Mouse (Mus musculus): ENCODE results near the gene Itpa. TPM values are rescaled to one million over a fixed set of nuclear protein-coding genes. Genes with fewer than 3 reads are reported as not detected.
"Not testable (repeated sequence)": the region's sequence is repeated elsewhere in the genome, so short reads cannot be mapped to it uniquely, and the experiment has no call there.

Itpa gene
- 10 to 100 TPM; 27.0 to 29.4 TPM for total RNA-seq (2021)

- intact Hi-C loops (cut with DNase I): no loop called here
These were observed at the start of gene Itpa for GRCm38 (mm10) chr2:130667559-130667958. Gene Itpa, plus strand, starts transcription at chr2:130667610.

DNA sequence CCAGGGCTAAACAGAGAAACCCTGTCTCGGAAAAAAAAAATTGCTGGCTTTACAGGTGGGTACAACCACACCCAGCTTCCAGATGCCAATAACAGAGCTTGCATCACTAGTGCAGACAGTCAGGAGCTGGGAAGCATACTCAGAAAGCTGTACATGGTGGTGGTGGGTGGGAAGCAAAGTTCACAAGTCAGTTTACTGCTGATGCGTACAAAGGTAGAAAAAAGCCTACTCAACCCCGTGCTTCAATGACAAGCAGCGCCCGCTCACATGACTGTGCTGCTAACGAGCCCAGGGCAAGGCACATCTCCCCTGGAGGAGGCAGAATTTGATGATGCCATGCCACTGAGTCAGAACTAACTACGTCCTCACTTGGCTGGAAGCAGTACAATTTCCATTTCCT lies 48.4 kb upstream of the Itpa start:
- DNase-seq: no peak

More at GRCm38 (mm10) chr2:130667559-130667958, at the start of gene Itpa:
- DNase-seq: peak; percentile 90

GRCm38 (mm10) chr2:130628424-130628823 lies 39.0 kb upstream of the Itpa start:
- no peak for DNase-seq
- intact Hi-C loops (cut with DNase I): no loop called here

More for the DNA sequence above, 48.4 kb upstream of the Itpa start:
- intact Hi-C loops (cut with DNase I): no loop called here

DNA sequence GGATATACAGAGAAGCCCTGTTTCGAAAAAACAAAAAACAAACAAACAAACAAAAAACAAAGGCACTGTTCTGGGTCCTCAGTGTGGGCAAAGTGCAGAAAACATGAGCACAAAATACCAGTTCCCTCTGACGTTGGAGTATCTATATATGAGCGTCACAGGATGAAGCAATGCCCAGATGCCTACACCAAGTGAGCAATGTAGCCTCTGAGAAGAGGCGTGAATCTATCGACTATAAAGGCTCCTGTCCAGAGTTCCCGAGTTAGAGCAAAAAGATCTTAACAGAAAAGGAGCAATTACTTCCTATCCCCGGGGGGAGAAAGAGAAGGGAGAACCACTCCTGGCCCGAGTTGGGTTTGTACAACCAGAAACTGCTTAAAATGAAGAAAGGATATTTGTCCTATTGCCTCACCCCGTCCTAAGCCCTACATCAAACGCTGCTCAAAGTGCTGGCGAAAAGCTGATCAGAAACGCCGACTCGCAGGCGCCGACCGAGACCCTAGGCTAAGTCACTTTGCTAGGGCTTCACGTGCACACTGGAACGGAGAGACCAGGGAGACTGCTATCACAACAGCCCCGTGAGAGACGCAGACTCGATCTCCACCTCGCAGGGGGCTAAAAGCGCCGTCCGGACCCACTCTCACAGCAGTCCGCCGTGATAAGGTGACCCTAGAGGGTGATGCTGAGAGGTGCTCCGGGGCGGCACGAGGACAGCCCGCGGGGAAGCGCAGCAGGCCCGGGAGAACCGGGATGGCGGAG lies 38.2 kb upstream of the Itpa start:
- no peak for DNase-seq

DNA sequence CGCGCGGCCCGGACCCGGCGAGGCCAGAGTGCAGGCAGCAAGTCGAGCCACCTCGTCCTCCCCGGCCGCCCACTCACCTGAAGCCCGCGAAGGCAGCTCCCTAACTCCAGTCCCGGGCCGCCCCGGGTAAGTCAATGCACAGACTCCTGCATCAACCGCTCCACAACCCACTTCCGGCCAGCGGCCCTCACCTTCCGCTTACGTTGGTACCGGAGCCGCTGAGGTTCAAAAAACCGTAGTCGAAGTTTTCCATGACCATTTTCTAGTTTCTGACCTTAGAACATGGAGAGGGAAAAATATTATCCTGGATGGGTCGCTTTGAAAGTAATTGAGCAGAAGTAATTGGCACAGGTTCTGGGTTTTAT lies 37.6 kb upstream of the Itpa start, which contains the start of the genes Fastkd5 and Ubox5:
Gene Fastkd5 (minus strand): TSS at position 189 of the 365 bp plus-strand sequence.
Gene Ubox5 (minus strand): TSS at position 200 of the 365 bp plus-strand sequence.
- intact Hi-C loops (cut with DNase I): no loop called here
- DNase-seq: peak; percentile 95 to 97

More for the DNA sequence above, 38.2 kb upstream of the Itpa start:
- intact Hi-C loops (cut with DNase I): no loop called here

GRCm38 (mm10) chr2:130632416-130632815 lies 35.0 kb upstream of the Itpa start:
- intact Hi-C loops (cut with DNase I): no loop called here
- no peak for DNase-seq

GRCm38 (mm10) chr2:130632887-130633675 lies 34.3 kb upstream of the Itpa start:
- no peak for DNase-seq
- intact Hi-C loops (cut with DNase I): no loop called here

- intact Hi-C loops (cut with DNase I): no loop called here
- DNase-seq: no peak
These were observed 33.2 kb upstream of the Itpa start for GRCm38 (mm10) chr2:130634006-130634738.

GRCm38 (mm10) chr2:130634739-130635411 lies 32.5 kb upstream of the Itpa start:
- DNase-seq: peak; percentile 23 to 40
- intact Hi-C loops (cut with DNase I): no loop called here

DNA sequence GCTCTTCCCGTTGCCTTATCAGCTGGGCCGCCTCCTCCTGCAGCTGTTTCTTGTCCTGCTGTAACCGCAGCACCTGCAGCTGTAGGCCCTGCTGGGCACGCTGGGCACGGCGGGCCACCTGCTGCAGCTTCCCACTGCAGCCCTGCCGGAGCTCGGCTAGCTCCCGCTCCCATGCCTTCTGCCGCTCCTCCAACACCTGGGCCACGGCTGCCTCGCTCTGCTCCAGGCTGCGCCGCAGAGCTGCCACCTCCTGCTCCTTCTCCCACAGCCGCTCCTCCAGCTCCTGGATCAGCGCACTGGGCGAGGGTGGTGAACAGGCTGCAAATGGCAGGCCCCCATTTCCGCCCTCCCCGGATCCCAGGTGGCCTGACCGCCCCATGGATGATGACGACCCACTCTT lies 31.6 kb upstream of the Itpa start:
- intact Hi-C loops (cut with DNase I): no loop called here
- no peak for DNase-seq

GRCm38 (mm10) chr2:130638101-130638611 lies 29.3 kb upstream of the Itpa start:
- intact Hi-C loops (cut with DNase I): no loop called here
- no peak for DNase-seq

DNA sequence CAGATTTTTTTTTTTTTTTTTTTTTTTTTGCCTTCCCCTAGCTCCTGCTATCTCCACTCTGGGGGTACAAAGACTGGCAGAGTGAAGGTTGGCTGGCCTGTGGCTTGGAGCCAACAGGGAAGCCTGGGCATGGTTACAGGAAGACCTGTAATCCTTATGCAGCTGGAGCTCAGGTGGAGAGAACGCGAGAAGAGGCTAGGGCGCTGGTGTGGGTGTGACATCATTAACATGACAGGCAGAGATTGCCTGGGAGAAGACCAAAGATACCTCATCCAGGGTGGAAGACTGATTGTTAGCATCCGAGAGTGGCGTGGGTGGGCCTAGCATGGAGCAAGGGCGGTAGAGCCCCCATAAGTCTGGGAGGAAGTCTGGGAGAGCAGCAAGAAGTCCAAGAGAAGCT lies 28.1 kb upstream of the Itpa start:
- no peak for DNase-seq
- intact Hi-C loops (cut with DNase I): no loop called here

DNA sequence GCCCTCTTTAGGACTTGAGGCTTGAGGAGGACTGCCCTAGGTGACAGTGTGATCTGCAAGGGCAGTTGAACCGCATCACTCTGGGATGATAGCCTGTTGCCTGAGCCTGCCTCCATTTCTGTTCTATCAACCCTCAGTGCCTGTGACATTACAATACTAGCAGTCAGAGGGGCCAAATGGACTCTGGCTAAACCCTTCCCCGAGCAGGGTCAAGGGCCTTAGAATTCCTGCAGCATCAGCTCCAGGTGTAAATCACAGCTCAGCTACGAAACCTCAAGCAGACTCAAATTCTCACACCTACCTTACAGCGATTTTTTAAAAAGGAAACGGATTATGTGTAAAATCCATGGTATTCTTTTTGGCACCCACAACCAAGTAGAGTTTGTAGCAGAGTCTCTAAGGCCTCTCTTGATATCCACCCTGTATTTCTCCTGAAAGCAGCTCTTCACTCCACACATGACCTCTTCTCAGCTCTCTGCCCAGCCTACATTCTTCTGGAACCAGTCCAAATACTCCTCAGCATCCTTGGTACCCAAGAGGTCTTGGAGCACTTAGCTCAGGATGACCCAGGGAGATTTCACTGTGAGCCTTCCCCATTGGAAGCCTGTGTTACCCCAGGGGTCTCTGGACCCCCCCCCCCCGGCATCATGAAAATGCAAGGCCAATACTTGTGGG lies 25.9 kb upstream of the Itpa start:
- DNase-seq: no peak
- intact Hi-C loops (cut with DNase I): no loop called here

- DNase-seq: no peak
- intact Hi-C loops (cut with DNase I): no loop called here
These were observed 25.2 kb upstream of the Itpa start for GRCm38 (mm10) chr2:130642197-130642660.

DNA sequence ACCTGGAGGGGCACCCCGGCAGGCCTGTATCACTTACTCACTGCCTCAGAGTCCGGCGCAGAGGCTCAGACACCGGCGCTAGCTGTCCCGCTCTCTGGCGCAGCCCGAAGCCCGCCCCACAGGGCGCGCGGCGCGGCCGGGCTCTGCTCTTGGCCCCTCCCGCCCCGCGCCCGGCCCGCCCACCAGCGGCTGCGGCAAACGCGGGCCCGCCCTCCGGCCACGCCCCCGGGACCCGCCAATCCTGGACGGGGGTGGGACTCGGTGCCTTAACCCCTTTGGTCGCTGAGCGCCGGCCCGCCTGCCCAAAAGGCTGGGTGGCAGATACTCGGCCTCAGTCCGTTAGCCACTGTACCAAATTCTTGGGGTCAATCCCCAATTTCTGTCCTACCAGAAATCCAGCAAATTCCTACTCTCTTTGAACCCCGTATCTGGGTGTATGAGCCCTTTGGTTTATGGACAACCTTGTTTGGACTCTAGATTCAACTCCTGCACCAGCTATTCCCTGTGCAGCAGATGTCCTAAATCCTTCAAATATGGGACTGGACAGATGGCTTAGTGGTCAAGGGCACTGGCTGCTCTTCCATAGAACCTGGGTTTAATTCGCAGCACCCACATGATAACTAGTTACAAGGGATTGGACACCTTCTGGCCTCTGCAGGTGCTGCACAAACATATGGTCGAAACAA lies 24.6 kb upstream of the Itpa start, which contains the start of gene Lzts3:
Gene Lzts3 (minus strand): TSS at position 120 of the 686 bp plus-strand sequence.
- intact Hi-C loops (cut with DNase I): no loop called here
- peak; percentile 94 to 95 for DNase-seq

DNA sequence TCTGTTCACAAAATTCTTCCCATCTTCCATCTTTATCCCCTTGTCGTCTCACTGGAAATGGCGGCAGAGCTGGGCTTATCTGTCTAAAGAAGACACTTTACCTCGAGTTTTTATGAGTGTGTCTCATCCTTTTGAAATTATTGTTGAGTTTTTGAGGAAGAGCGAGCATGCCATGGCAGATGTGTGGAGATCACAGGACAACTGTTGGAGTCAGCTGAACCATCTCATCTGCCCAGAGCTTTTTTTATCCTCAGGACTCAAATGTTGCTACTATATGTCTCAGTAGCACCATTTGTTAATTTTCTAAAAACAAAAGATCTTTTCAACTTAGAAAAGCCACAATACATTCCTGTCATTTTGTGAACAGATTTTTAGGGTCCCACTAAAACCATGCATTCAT lies 22.2 kb upstream of the Itpa start:
- intact Hi-C loops (cut with DNase I): no loop called here
- no peak for DNase-seq

- DNase-seq; intact Hi-C loops (cut with DNase I): not testable (repeated sequence)
These were observed 18.4 kb upstream of the Itpa start for GRCm38 (mm10) chr2:130649028-130649427.

- DNase-seq: no peak
- intact Hi-C loops (cut with DNase I): no loop called here
These were observed 14.1 kb upstream of the Itpa start for GRCm38 (mm10) chr2:130653303-130653702.

GRCm38 (mm10) chr2:130653760-130654159 lies 13.7 kb upstream of the Itpa start:
- DNase-seq: no peak
- intact Hi-C loops (cut with DNase I): no loop called here
